Mouse (Mus musculus) liver, embryonic 13.5 days (tissue): Measurements from ENCODE around the gene Pacrg. TPM values are rescaled to one million over a fixed set of nuclear protein-coding genes. Genes with fewer than 3 reads are reported as not detected.

ENCODE experiments used
- ATAC-seq: fragments of 200-750 bp; cut with Nextera tagmentation; 2 replicates; pipeline ENCODE4 v1.8.0; 2017; ENCODE audit warnings: low read depth, mild to moderate bottlenecking, moderate number of reproducible peaks, moderate library complexity
- DNase-seq: peaks from one replicate; pipeline ENCODE4 v3.0.0; 2022
- H3K27ac ChIP-seq: fragments of 300-500 bp; sonication (generic); 2 replicates; pipeline ENCODE4 v1.5.1; 2015; ENCODE audit warnings: moderate library complexity, mild to moderate bottlenecking, inconsistent platforms
- H3K27me3 ChIP-seq: fragments of 300-500 bp; sonication (generic); 2 replicates; pipeline ENCODE4 v1.6.1; 2015; ENCODE audit warnings: mild to moderate bottlenecking, inconsistent platforms
- H3K36me3 ChIP-seq: fragments of 300-500 bp; sonication (generic); 2 replicates; pipeline ENCODE4 v1.6.1; 2015; ENCODE audit warnings: mild to moderate bottlenecking, inconsistent platforms
- H3K4me1 ChIP-seq: fragments of 300-500 bp; sonication (generic); replicated peaks from 2 replicates; pipeline ENCODE4 v1.6.1; 2015; ENCODE audit warnings: inconsistent platforms
- H3K4me2 ChIP-seq: fragments of 300-500 bp; sonication (generic); 2 replicates; pipeline ENCODE4 v1.6.1; 2015; ENCODE audit warnings: inconsistent platforms, mild to moderate bottlenecking, moderate library complexity
- H3K4me3 ChIP-seq: fragments of 300-500 bp; sonication (generic); replicated peaks from 2 replicates; pipeline ENCODE4 v1.5.1; 2015; ENCODE audit warnings: mild to moderate bottlenecking, inconsistent platforms
- H3K9ac ChIP-seq: fragments of 300-500 bp; sonication (generic); 2 replicates; pipeline ENCODE4 v1.6.1; 2015; ENCODE audit warnings: mild to moderate bottlenecking, inconsistent platforms
- H3K9me3 ChIP-seq: fragments of 300-500 bp; sonication (generic); replicated peaks from 2 replicates; pipeline ENCODE4 v1.6.1; 2016; ENCODE audit warnings: inconsistent platforms
- WGBS: fragments of 180-500 bp; shearing (Covaris S2); methylation state at CpG from one replicate; pipeline ENCODE4 v1.1.7; 2015; ENCODE audit not compliant: insufficient replicate concordance; 5-methylcytosine and 5-hydroxymethylcytosine counted together
- polyA plus RNA-seq: library from polyadenylated mRNA; unstranded; fragments of >200 nt; fragmentation: Nextera tagmentation; extraction: Ambion mirVana; gene quantifications from 2 replicates; pipeline ENCODE4 v1.2.1, GENCODE M21; 2015

Pacrg gene
- polyA plus RNA-seq, 1 experiment from 2014 or later, result 0.07 TPM

DNA sequence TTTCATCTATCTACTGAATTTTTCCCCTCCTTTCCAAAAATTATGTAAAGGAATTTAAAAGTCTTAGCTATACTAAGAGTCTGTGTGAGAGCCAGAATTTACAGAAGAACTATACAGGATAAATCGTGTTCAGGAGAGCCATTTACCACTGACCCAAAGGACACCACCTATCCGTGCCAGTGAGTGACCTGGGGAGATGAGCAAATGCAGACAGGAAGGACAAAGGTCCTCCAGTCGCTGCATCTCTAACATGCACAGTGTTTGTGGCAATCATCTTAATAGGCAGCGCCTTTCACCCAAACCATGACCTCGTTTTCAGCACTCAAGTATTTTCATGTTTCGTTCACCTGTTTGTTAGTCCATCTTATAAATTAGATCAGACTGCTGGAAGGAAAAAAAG lies 105.4 kb downstream of the Pacrg start:
- WGBS, result 58% methylated on average over 6 of the region's 6 CpGs
- H3K9ac ChIP-seq, result no peak overlapping the region
- no peak overlapping the region for H3K4me3 ChIP-seq

DNA sequence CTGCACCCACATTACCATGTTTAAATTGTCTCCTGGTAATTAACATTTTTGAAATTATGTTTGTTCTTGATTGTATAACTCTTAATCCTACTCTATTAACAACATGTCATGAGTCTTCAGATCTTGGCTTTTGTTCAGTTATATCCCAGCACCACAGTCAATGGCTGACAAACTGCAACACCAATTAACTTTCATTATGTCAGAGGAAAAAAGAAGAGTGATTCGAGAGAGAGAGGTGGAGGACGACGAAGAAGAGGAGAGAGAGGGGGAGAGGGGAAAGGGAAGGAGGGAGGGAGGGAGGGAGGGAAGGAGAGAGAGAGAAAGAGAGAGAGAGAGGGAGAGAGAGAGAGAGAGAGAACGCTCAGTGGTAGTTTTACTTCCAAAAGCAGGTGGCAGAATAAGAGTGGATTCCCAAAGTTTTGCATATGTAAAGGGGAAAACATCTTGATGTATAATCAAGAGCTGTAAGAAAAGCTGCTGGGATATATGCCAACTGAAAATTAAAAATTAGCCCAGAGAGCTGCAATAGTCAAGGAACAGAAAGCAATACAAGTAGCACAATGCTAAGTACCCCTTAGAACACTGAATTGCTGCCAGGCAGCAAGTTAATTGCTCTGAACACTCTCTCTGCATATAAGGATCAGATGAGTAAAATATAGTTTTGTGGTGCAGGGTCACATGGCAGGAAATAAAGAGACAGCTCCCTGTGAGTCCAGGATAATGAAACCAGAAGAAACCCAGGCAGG lies 107.6 kb downstream of the Pacrg start:
- ATAC-seq, result no peak
- no peak overlapping the region for H3K27ac ChIP-seq
- no peaks in the 10 kb centered on the region for H3K36me3 ChIP-seq
- H3K9ac ChIP-seq, result no peak overlapping the region
- H3K27me3 ChIP-seq, result no peaks in the 10 kb centered on the region
- DNase-seq, result no peak
- 44% methylated on average over 4 of the region's 4 CpGs for WGBS
- no peaks in the 10 kb centered on the region for H3K9me3 ChIP-seq
- H3K4me1 ChIP-seq, result no peaks in the 10 kb centered on the region
- H3K4me3 ChIP-seq, result no peak overlapping the region
- no peak overlapping the region for H3K4me2 ChIP-seq

More for the DNA sequence above, 105.4 kb downstream of the Pacrg start:
- Histone ChIP-seq H3K27me3 (no peaks in the 10 kb centered on the region), H3K9me3 (no peaks in the 10 kb centered on the region), H3K4me1 (no peaks in the 10 kb centered on the region; the same call in 1 of the 2 replicates), H3K27ac (no peak overlapping the region), H3K36me3 (no peaks in the 10 kb centered on the region), H3K4me2 (no peak overlapping the region)
- ATAC-seq, result no peak
- no peak for DNase-seq

DNA sequence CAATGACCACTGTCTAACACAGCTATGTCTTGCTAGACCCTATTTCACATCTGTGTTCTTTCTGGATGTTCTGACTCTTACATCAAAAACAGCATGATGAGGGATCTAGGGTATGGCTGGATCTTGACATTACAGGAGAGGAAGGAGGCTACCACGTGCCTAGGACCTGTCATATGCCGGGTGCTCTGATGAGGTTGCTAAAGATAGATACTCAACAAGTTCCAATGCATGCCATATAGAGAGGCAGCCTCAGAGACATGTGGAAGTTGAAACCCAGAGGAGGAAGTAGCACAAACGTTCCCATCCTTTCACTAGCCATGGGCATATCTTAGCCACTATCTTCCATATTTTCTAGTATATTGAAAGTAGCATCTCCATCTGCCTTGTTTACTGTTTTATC lies 115.3 kb downstream of the Pacrg start:
- Histone ChIP-seq H3K9me3 (no peaks in the 10 kb centered on the region), H3K27me3 (no peaks in the 10 kb centered on the region), H3K27ac (no peak overlapping the region), H3K4me1 (no peaks in the 10 kb centered on the region), H3K4me2 (no peak overlapping the region), H3K36me3 (no peaks in the 10 kb centered on the region), H3K9ac (no peak overlapping the region), H3K4me3 (no peak overlapping the region)
- ATAC-seq (no peak), DNase-seq (no peak)
- 28% methylated on average over 3 of the region's 3 CpGs for WGBS

DNA sequence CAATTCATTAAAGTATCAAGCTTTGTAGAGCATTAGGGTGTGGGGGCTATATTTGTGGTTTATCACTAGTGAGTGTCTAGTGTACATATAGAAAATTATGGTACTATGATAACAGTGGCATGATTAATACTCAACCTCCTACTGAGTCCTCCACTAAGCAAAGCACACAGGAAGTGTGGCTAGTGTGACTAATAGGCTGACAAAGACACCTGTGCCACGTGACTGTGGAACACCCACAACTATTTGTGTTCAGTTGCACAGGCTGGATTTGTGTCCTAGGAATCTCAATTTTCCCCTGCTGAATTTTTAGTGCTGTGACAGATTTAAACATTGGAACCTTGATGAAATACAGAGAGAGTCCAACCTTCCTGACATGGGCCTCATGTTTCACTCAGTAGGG lies 118.5 kb downstream of the Pacrg start:
- Histone ChIP-seq H3K27me3 (no peaks in the 10 kb centered on the region), H3K4me2 (no peak overlapping the region), H3K9ac (no peak overlapping the region), H3K27ac (no peak overlapping the region), H3K4me1 (no peaks in the 10 kb centered on the region), H3K36me3 (no peaks in the 10 kb centered on the region), H3K4me3 (no peak overlapping the region), H3K9me3 (no peaks in the 10 kb centered on the region)
- DNase-seq (no peak), ATAC-seq (no peak)
- WGBS, result 40% methylated on average over 1 of the region's 1 CpGs

DNA sequence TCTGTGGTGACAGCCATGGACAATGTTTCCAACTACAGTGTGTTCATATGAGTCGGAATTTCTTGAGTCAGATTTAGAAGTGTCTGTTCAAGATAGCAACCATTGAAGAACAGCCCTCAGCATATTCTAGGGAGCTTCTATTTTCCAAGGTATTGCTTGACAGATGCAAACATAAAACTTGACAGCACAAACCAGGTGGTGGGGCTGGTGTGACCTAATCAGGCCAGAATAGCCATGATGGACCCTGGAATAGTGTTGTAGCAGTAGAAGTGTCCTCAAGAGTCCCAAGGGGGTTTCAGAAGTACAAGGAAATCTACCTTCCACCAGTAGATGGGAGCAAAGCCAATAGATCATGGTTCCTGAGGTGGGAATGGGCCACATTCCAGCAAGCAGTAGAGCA lies 123.0 kb downstream of the Pacrg start:
- ATAC-seq (no peak), DNase-seq (no peak)
- H3K4me3 ChIP-seq, result no peak overlapping the region
- H3K4me1 ChIP-seq, result no peaks in the 10 kb centered on the region
- H3K27me3 ChIP-seq, result no peaks in the 10 kb centered on the region
- H3K4me2 ChIP-seq, result no peak overlapping the region
- no peak overlapping the region for H3K9ac ChIP-seq
- no peaks in the 10 kb centered on the region for H3K9me3 ChIP-seq
- 58% methylated on average over 1 of the region's 1 CpGs for WGBS
- H3K27ac ChIP-seq, result no peak overlapping the region
- H3K36me3 ChIP-seq, result no peaks in the 10 kb centered on the region

DNA sequence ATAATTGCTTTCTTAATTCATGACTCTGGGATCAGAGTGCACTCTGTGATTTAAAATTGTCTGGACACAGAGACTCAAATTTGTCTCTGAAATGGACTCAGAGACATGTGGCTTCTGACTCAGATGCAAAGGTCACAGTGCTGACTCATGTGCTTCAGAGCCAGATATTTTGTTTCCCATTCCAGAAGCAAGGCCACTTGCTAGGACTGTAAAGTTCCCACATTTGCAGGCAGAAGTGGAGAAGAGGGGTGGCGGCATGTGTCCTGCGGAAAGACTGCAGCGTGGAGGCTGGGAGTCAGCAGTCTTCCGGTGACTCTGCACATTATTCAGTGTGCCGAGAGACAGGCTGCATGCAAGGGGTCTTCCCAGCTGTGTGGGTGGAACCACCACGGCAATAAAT lies 137.3 kb downstream of the Pacrg start:
- no peaks in the 10 kb centered on the region for H3K36me3 ChIP-seq
- DNase-seq (no peak), ATAC-seq (no peak)
- H3K4me3 ChIP-seq, result no peak overlapping the region
- WGBS, result 48% methylated on average over 6 of the region's 6 CpGs
- no peak overlapping the region for H3K27ac ChIP-seq
- H3K4me2 ChIP-seq, result no peak overlapping the region
- no peak overlapping the region for H3K9ac ChIP-seq
- H3K9me3 ChIP-seq, result no peaks in the 10 kb centered on the region
- H3K4me1 ChIP-seq, result no peaks in the 10 kb centered on the region
- no peaks in the 10 kb centered on the region for H3K27me3 ChIP-seq

DNA sequence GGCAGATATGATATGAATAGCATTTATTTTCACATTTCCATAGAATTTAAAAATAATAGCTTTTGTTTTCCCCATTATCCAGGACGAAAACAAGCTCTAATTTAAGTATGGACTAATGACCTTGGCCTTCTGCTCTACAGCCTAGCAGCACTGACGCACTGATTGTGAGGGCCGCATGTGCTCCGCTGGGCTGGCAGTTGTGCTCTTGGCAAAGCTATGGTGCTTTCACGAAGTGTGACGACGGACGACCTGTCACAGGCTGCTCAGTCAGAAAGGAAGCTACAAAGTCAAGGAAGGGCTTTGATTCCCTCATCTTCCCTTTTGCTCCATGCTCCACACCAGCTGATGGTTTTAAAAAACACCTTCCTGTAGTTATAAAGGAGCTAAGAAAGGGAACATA lies 142.1 kb downstream of the Pacrg start:
- no peaks in the 10 kb centered on the region for H3K36me3 ChIP-seq
- no peak overlapping the region for H3K27ac ChIP-seq
- H3K9ac ChIP-seq, result no peak overlapping the region
- H3K27me3 ChIP-seq, result no peaks in the 10 kb centered on the region
- no peak overlapping the region for H3K4me3 ChIP-seq
- no peaks in the 10 kb centered on the region for H3K9me3 ChIP-seq
- DNase-seq (no peak), ATAC-seq (no peak)
- no peak overlapping the region for H3K4me2 ChIP-seq
- H3K4me1 ChIP-seq, result no peaks in the 10 kb centered on the region
- 61% methylated on average over 8 of the region's 8 CpGs for WGBS

DNA sequence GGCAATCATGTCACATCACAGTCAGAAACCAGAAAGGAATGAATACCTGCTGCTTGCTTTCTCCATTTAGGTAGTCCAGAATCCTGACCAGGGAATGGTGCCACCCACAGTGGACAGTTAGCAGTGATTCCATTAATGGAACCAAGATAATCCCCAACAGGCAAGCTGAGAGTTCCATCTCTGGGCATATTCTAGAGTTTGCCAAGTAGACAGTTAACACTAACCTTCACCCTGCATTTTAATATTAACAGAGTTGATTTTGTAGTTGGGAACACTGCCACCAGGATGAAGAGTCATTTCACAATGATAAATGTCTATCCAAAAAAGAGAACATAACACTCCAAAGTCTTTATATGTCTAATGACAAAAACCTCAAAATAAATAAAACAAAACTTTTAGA lies 144.7 kb downstream of the Pacrg start:
- ATAC-seq (no peak), DNase-seq (no peak)

DNA sequence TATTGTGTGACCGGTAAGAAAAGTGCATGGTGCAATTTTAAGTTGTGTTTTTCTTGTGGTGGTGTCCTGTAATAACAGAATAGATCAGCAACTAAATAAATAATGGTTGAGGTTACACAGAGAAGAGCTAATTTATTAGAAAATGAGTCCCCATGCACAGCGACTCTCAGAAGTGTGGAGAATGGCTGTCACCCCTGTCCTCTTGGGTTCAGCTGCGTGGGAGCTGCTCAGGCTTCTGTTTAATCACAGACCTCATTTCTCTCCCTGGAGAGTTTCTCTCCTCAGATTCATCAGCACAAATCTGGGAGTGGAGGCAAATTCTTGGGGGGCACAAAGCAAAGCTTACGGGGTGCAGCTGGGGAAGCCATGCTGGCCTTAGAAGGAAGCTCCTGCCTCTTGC lies 163.0 kb downstream of the Pacrg start:
- Histone ChIP-seq H3K4me3 (no peak overlapping the region), H3K36me3 (no peaks in the 10 kb centered on the region), H3K4me2 (no peak overlapping the region), H3K9ac (no peak overlapping the region), H3K27ac (no peak overlapping the region), H3K9me3 (no peaks in the 10 kb centered on the region), H3K4me1 (no peaks in the 10 kb centered on the region), H3K27me3 (no peaks in the 10 kb centered on the region)
- DNase-seq (no peak), ATAC-seq (no peak)
- 58% methylated on average over 4 of the region's 4 CpGs for WGBS

More for the DNA sequence above, 144.7 kb downstream of the Pacrg start:
- no peak overlapping the region for H3K4me3 ChIP-seq
- H3K4me2 ChIP-seq, result no peak overlapping the region
- no peaks in the 10 kb centered on the region for H3K4me1 ChIP-seq
- H3K27ac ChIP-seq, result no peak overlapping the region
- no peaks in the 10 kb centered on the region for H3K9me3 ChIP-seq
- H3K27me3 ChIP-seq, result no peaks in the 10 kb centered on the region
- H3K9ac ChIP-seq, result no peak overlapping the region
- no peaks in the 10 kb centered on the region for H3K36me3 ChIP-seq

DNA sequence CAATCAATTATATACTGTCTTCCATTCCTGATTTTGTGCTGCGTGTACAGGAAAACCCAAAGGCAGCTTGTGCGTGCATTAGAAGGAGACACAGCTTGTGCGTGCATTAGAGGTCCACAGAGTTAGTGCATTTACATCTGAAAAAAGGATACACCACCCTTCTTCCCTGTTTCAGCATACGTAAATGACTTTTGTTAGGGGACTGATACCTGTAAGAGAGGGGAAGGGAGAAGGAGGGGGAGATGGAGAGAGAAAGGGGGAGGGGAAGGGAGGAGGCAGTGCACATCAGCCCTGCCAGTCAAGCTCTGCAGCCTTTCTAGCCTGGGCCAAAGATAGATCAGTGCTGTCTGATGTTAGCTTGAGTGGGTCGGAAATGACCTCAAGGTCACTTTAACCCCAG lies 164.6 kb downstream of the Pacrg start:
- 58% methylated on average over 5 of the region's 5 CpGs for WGBS
- Histone ChIP-seq H3K4me3 (no peak overlapping the region), H3K4me1 (no peaks in the 10 kb centered on the region), H3K9ac (no peak overlapping the region), H3K4me2 (no peak overlapping the region), H3K27ac (no peak overlapping the region), H3K9me3 (no peaks in the 10 kb centered on the region), H3K36me3 (no peaks in the 10 kb centered on the region), H3K27me3 (no peaks in the 10 kb centered on the region)
- no peak for DNase-seq
- no peak for ATAC-seq

DNA sequence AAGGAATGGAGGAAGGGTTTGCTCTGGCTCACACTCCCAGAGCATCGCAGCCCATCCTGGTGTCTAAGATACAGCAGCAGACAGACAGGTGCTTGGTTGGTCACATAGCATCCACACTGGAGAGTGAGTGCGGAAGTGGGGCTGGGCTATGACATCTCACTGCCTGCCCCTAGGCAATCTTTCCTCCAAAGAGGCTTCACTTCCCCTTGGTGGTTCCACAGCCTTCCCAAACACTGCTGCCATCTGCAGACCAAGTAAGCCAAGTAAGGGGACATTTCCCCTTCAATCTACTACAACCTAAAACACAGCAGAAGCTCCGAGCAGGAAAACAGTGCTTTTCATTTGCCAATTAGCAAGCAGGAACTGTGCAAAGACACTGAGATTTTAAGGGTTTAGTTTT lies 165.1 kb downstream of the Pacrg start:
- Histone ChIP-seq H3K4me2 (no peak overlapping the region), H3K4me1 (no peaks in the 10 kb centered on the region), H3K9me3 (no peaks in the 10 kb centered on the region), H3K27me3 (no peaks in the 10 kb centered on the region), H3K36me3 (no peaks in the 10 kb centered on the region), H3K27ac (no peak overlapping the region), H3K4me3 (no peak overlapping the region), H3K9ac (no peak overlapping the region)
- ATAC-seq (no peak), DNase-seq (no peak)
- 49% methylated on average over 3 of the region's 3 CpGs for WGBS

DNA sequence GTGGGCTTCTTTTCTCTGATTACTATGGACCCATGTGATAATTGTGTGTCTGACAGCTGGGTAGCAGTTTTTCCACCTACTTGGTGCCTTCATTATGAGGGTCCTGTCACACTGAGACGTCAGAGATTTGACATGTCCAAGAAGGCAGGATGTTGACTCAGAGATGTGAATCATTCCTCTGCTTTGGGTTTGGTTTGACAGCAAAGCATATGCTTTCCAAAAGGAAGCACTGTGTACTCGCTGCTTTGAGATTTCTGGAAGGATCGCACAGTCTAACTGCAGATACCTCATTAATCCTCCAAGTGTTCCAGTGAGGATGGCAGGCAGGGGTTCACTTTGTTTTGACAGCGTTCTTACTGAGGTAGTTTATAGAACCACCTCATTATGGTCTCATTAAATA lies 178.8 kb downstream of the Pacrg start:
- Histone ChIP-seq H3K4me3 (no peak overlapping the region), H3K9me3 (no peaks in the 10 kb centered on the region), H3K27me3 (no peaks in the 10 kb centered on the region), H3K27ac (no peak overlapping the region), H3K9ac (no peak overlapping the region), H3K36me3 (no peaks in the 10 kb centered on the region), H3K4me1 (no peaks in the 10 kb centered on the region), H3K4me2 (no peak overlapping the region)
- 50% methylated on average over 4 of the region's 4 CpGs for WGBS
- ATAC-seq (no peak), DNase-seq (no peak)
